Mouse (Mus musculus) bone marrow, adult 2 months (tissue): ENCODE data around the gene Ubd.

Experiments
- CTCF ChIP-seq: fragments of 200-500 bp; IDR thresholded peaks from 2 replicates; pipeline ENCODE4 v1.5.1; 2011; ENCODE audit warnings: low read length, control low read depth; ENCODE audit not compliant: control insufficient read depth, insufficient read depth
- POLR2A ChIP-seq: fragments of 200-500 bp; IDR thresholded peaks from 2 replicates; pipeline ENCODE4 v1.6.1; 2011; ENCODE audit warnings: low read depth, mild to moderate bottlenecking, control low read depth, low read length, borderline replicate concordance; ENCODE audit not compliant: control insufficient read depth

GRCm38 (mm10) chr17:37185474-37185873 is 8.2 kb upstream of the Ubd start:
- no peak for TF ChIP-seq CTCF
- no peak for TF ChIP-seq POLR2A
